Mouse (Mus musculus) neural tube, embryonic 11.5 days (tissue): ENCODE results near the gene Hspb9. TPM values are rescaled to one million over a fixed set of nuclear protein-coding genes. Genes with fewer than 3 reads are reported as not detected.

Source experiments
- ATAC-seq: fragments of 200-750 bp; cut with Nextera tagmentation; 2 replicates; pipeline ENCODE4 v1.8.0; 2017; ENCODE audit warnings: moderate number of reproducible peaks, mild to moderate bottlenecking, moderate TSS enrichment, moderate library complexity; ENCODE audit not compliant: insufficient read depth, low FRiP score, low TSS enrichment
- DNase-seq: peaks from one replicate; pipeline ENCODE4 v3.0.0-alpha.2; 2015; ENCODE audit warnings: low spot score
- H3K27ac ChIP-seq: fragments of 300-500 bp; sonication (generic); 2 replicates; pipeline ENCODE4 v1.5.1; 2014; ENCODE audit warnings: low read depth, mild to moderate bottlenecking, low read length
- H3K27me3 ChIP-seq: fragments of 300-500 bp; sonication (generic); 2 replicates; pipeline ENCODE4 v1.6.1; 2014; ENCODE audit warnings: mild to moderate bottlenecking, low read length, mixed read lengths; ENCODE audit not compliant: control insufficient read depth, insufficient read depth
- H3K36me3 ChIP-seq: fragments of 300-500 bp; sonication (generic); 2 replicates; pipeline ENCODE4 v1.6.1; 2014; ENCODE audit warnings: mild to moderate bottlenecking, low read length, moderate library complexity, mixed read lengths; ENCODE audit not compliant: control insufficient read depth, insufficient read depth
- H3K4me1 ChIP-seq: fragments of 300-500 bp; sonication (generic); 2 replicates; pipeline ENCODE4 v1.6.1; 2014; ENCODE audit warnings: low read length, mixed read lengths; ENCODE audit not compliant: control insufficient read depth, insufficient read depth
- H3K4me2 ChIP-seq: fragments of 300-500 bp; sonication (generic); 2 replicates; pipeline ENCODE4 v1.6.1; 2014; ENCODE audit warnings: low read depth, mild to moderate bottlenecking, moderate library complexity
- H3K4me3 ChIP-seq: fragments of 300-500 bp; sonication (generic); 2 replicates; pipeline ENCODE4 v1.5.1; 2014; ENCODE audit warnings: low read depth, low read length
- H3K9ac ChIP-seq: fragments of 300-500 bp; sonication (generic); 2 replicates; pipeline ENCODE4 v1.6.1; 2014; ENCODE audit warnings: mild to moderate bottlenecking, low read length
- H3K9me3 ChIP-seq: fragments of 300-500 bp; sonication (generic); 2 replicates; pipeline ENCODE4 v1.6.1; 2016; ENCODE audit warnings: low read length; ENCODE audit not compliant: control insufficient read depth
- WGBS: fragments of 180-500 bp; shearing (Covaris S2); extraction: QIAGEN DNeasy Blood & Tissue Kit; methylation state at CpG from one replicate; pipeline ENCODE4 v1.1.7; 2014; 5-methylcytosine and 5-hydroxymethylcytosine counted together
- polyA plus RNA-seq: library from polyadenylated mRNA; unstranded; fragments of >200 nt; fragmentation: Nextera tagmentation; extraction: Ambion mirVana; gene quantifications from 2 replicates; pipeline ENCODE4 v1.2.1, GENCODE M21; 2014

Gene Hspb9
- polyA plus RNA-seq, 1 experiment from 2014 or later, result not detected

DNA sequence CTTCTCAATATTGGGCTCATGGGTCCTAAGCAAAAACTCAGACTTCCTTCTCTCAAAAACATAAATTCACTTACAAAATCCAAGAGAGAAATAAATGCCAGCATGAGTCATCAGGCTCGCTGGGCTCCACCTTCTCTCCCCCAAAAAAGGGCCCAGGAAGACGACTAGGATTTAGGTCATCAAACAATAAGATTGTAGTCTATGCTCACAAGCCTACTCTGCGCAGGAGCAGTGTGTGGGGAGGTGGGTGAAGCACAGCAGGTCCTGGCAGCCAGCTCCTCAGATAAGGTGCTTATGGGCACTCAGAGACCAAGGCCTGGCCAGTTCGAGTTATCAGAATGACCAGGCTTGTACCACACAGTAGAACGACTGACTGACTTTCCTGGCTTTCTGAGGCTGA is 6.7 kb downstream of the Hspb9 start:
- Histone ChIP-seq H3K27me3 (no peaks in the 10 kb centered on the region), H3K4me1 (no peaks in the 10 kb centered on the region; the same call in 1 of the 2 replicates), H3K4me3 (no peak overlapping the region), H3K27ac (no peak overlapping the region), H3K36me3 (peaks cover 3% of the 10 kb centered on the region), H3K4me2 (no peak overlapping the region), H3K9me3 (no peaks in the 10 kb centered on the region), H3K9ac (no peak overlapping the region)
- DNase-seq (no peak), ATAC-seq (no peak)
- 80% methylated on average over 5 of the region's 5 CpGs for WGBS

DNA sequence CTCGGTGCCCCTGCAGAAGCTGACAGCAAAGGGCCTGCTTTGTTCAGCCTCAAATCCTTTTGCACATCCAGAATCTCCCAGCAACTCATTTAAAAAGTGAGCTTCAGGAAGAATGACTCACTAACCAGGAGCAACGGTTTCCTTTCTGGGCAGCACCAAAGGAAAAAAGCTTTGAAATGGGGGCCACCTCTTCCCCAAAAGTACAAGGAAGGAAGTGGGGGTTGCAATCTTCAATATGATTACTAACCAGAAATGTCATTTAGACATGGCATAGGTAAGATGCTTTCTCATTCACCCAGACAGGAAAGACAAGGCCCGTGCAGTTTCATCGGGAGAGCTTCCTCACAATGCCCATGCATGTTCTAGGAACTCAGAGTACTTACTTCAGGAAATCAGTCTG is 7.6 kb downstream of the Hspb9 start:
- Histone ChIP-seq H3K4me3 (no peak overlapping the region), H3K4me2 (no peak overlapping the region), H3K9ac (peak overlapping the region; percentile 6; the same call in 1 of the 2 replicates), H3K9me3 (no peaks in the 10 kb centered on the region), H3K36me3 (peaks cover 3% of the 10 kb centered on the region), H3K4me1 (no peaks in the 10 kb centered on the region; the same call in 1 of the 2 replicates), H3K27me3 (no peaks in the 10 kb centered on the region), H3K27ac (no peak overlapping the region)
- ATAC-seq (no peak), DNase-seq (no peak)
- WGBS, result 81% methylated on average over 4 of the region's 4 CpGs

GRCm38 (mm10) chr11:100721776-100722492 is 8.3 kb downstream of the Hspb9 start:
- H3K27ac ChIP-seq, result no peak overlapping the region

GRCm38 (mm10) chr11:100722493-100723028 is 8.9 kb downstream of the Hspb9 start:
- H3K27me3 ChIP-seq, result no peaks in the 10 kb centered on the region
- no peak overlapping the region for H3K4me3 ChIP-seq
- peaks cover 3% of the 10 kb centered on the region for H3K36me3 ChIP-seq
- DNase-seq (no peak), ATAC-seq (no peak)
- H3K9me3 ChIP-seq, result no peaks in the 10 kb centered on the region
- H3K4me1 ChIP-seq, result no peaks in the 10 kb centered on the region; the same call in 1 of the 2 replicates
- no peak overlapping the region for H3K4me2 ChIP-seq
- WGBS, result 51% methylated on average over 2 of the region's 2 CpGs
- no peak overlapping the region for H3K27ac ChIP-seq
- no peak overlapping the region for H3K9ac ChIP-seq

More at GRCm38 (mm10) chr11:100721776-100722492, 8.3 kb downstream of the Hspb9 start:
- no peak for ATAC-seq
- Histone ChIP-seq H3K4me2 (no peak overlapping the region), H3K9me3 (no peaks in the 10 kb centered on the region), H3K27me3 (no peaks in the 10 kb centered on the region), H3K36me3 (peaks cover 3% of the 10 kb centered on the region), H3K9ac (no peak overlapping the region), H3K4me1 (no peaks in the 10 kb centered on the region; the same call in 1 of the 2 replicates), H3K4me3 (no peak overlapping the region)
- 78% methylated on average over 8 of the region's 8 CpGs for WGBS
- DNase-seq, result no peak

DNA sequence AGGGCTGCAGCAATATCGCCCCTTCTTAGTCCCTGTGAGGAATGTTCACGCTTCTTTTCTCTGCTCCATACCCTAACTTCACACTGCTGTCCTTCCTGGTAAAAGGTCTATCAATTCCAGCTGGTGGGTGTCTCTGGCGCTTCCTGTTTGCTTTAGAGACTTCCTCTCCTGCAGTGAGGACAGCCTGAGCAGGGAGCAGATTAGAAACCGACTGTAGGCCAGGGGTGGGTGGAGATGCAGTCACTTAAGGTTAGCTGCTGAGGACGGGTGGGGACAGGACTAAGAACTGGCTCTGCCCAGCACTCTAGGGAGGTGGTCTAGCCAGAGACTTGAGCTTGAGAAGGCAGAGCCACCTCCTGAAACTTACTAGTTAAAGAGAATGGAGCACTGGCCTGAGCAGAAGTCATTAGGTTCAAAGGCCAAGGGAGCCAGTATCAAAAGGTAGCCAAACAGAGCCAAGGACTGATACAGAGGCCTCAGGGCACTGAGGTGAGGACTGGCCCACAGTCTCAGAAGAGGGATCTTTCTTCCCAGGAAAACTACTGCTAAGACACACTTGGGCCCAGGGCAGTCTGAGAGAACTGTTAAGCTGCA is 11.4 kb downstream of the Hspb9 start:
- no peaks in the 10 kb centered on the region; the same call in 1 of the 2 replicates for H3K4me1 ChIP-seq
- H3K4me3 ChIP-seq, result no peak overlapping the region
- H3K4me2 ChIP-seq, result no peak overlapping the region
- H3K36me3 ChIP-seq, result no peaks in the 10 kb centered on the region
- H3K9me3 ChIP-seq, result no peaks in the 10 kb centered on the region
- DNase-seq (no peak), ATAC-seq (no peak)
- no peaks in the 10 kb centered on the region for H3K27me3 ChIP-seq
- 0 out of 2 replicates have a peak overlapping the region, but pooled peaks have one; percentile 6 for H3K9ac ChIP-seq
- H3K27ac ChIP-seq, result no peak overlapping the region
- WGBS, result 49% methylated on average over 5 of the region's 5 CpGs

- H3K9ac ChIP-seq, result no peak overlapping the region
- H3K36me3 ChIP-seq, result no peaks in the 10 kb centered on the region
- WGBS, result 97% methylated on average over 3 of the region's 3 CpGs
- no peak overlapping the region for H3K4me2 ChIP-seq
- no peaks in the 10 kb centered on the region; the same call in 1 of the 2 replicates for H3K4me1 ChIP-seq
- no peak overlapping the region for H3K27ac ChIP-seq
- DNase-seq (no peak), ATAC-seq (no peak)
- H3K9me3 ChIP-seq, result no peaks in the 10 kb centered on the region
- no peaks in the 10 kb centered on the region for H3K27me3 ChIP-seq
- H3K4me3 ChIP-seq, result no peak overlapping the region
These were observed 13.6 kb downstream of the Hspb9 start for GRCm38 (mm10) chr11:100727201-100727600.

DNA sequence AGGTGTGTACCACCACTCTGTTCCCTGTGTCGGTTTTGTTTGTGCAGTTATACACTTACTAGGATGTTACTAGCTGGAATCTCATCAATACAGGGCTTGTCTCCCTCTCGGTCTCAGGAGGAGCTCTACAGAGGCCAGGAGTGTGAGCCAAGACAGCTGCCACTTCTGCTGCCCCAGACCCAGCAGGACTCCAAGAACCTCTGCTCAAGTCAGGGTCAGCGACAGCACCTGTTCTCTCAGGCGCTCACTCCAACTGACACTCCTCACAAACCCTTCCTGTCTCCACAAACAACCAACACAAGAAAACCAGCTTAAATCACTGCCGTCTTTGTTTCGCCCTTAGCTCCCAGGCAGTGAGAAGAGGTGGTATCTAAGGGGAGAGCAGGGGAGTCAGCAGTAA is 15.0 kb downstream of the Hspb9 start:
- Histone ChIP-seq H3K36me3 (no peaks in the 10 kb centered on the region), H3K27me3 (no peaks in the 10 kb centered on the region), H3K4me2 (no peak overlapping the region), H3K9me3 (no peaks in the 10 kb centered on the region), H3K27ac (no peak overlapping the region), H3K9ac (no peak overlapping the region), H3K4me3 (no peak overlapping the region), H3K4me1 (no peaks in the 10 kb centered on the region)
- WGBS, result 86% methylated on average over 6 of the region's 6 CpGs
- DNase-seq (no peak), ATAC-seq (no peak)

DNA sequence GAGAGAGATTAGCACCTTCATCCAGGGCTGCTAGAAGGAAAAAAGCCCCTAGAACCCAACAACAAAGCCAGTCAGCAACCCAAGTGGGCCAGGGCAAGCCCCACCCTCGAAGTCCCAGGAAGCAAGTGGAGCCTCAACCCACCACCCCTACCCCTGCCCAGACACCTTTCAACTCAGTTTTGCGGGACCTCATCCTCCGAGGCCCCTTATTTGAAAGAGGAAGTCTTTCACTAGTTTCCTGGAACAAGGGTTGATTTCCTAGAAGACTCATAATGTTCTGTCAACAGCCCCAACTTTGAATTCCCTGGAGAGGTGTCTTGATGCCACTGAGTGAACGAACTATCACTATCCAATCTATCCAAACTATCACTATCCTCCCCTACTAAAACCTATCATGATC is 16.3 kb downstream of the Hspb9 start:
- ATAC-seq, result no peak
- Histone ChIP-seq H3K9ac (no peak overlapping the region), H3K4me3 (no peak overlapping the region), H3K27me3 (no peaks in the 10 kb centered on the region), H3K4me2 (no peak overlapping the region), H3K27ac (no peak overlapping the region), H3K4me1 (no peaks in the 10 kb centered on the region), H3K36me3 (no peaks in the 10 kb centered on the region), H3K9me3 (no peaks in the 10 kb centered on the region)
- WGBS, result 92% methylated on average over 4 of the region's 4 CpGs
- no peak for DNase-seq
